Mouse (Mus musculus): ENCODE results near the gene Ptprr.

GRCm38 (mm10) chr10:116301258-116301657, 283.2 kb downstream of the Ptprr start:
- TF ChIP-seq CTCF (IDR thresholded peaks at IDR 0.05) (no peak), EP300 (IDR thresholded peaks at IDR 0.05) (peak; percentile 47; the same call in 1 of the 2 replicates)
